Mouse (Mus musculus): Measurements from ENCODE around the gene Cfd.

DNA sequence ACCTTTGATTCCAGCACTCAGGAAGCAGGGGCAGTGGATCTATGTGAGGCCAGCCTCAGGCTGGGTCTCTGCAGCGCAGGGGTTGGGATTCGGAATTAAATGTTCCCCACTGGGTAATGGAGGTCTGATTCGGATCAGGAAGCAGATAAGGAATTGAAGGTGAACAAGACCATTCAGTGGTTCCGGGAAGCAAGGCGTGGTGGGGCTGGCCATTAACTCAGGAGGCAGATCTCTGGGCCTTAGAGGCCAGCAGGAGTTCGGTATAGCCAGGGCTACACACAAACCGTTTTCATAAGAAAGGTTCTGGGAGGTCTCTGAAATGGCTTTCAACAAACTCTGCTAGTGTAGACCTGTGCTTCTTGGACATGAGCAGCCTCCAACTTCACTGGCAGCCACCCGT, 37.8 kb upstream of the Cfd start:
- TF ChIP-seq MAFK (IDR thresholded peaks at IDR 0.05; ENCODE audit: insufficient replicate concordance, low read length) (no peak), E2F4 (IDR thresholded peaks at IDR 0.05; ENCODE audit: insufficient replicate concordance, low read depth, low read length) (no peak), MAX (IDR thresholded peaks at IDR 0.05; ENCODE audit: low read length) (no peak), CTCF (conservative IDR thresholded peaks at IDR 0.05 in 1 of 2, IDR thresholded peaks at IDR 0.05 in 1 of 2; ENCODE audit: low read depth in 2 of 2, low read length in 2 of 2) (no peak), POLR2A (IDR thresholded peaks at IDR 0.05; ENCODE audit: low read depth, low read length) (no peak)
